Comparison of ENCODE assay signal across 19 mouse cellular contexts in genomic region chr10:88255556-88255955, GRCm38 (mm10). TPM values are rescaled to one million over a fixed set of nuclear protein-coding genes. Genes with fewer than 3 reads are reported as not detected.
DNase-seq lines count a peak whose midpoint lies in the region; ATAC-seq lines count a peak whose summit lies in the region.
"Had no signal": no experiment of that assay in that cellular context is flagged by ENCODE, and none has a peak within 500 bp of the region (broad histone marks: within the 10 kb centered on the region; RNA-seq: fewer than 3 reads in every experiment).

No protein-coding gene starts in this region.

- DNase-seq in heart, adult 11 months, result peak; percentile 7
- no peak for DNase-seq in heart, postnatal 10 days
- DNase-seq in 416B (ENCODE audit: low read depth), result peak; percentile 38
- peak; percentile 9 for DNase-seq in induced T-regulatory cell, adult 2 months (ENCODE audit: low read depth)
- DNase-seq in neural tube, embryonic 10.5 days (ENCODE audit: extremely low spot score, low spot score), result no peak
- DNase-seq in cerebellum, postnatal 10 days, result no peak
- no peak for DNase-seq in adrenal gland, postnatal 36 days
- DNase-seq: adrenal gland, adult 2 months; adrenal gland, postnatal 10 days; adrenal gland, postnatal 25 days; cerebellum, adult 11-12 months; cerebellum, adult 2 months; cerebellum, adult 9-10 months; cerebellum, postnatal 14 days; cerebellum, postnatal 36 days; embryo, embryonic 11 days had no signal

- intact Hi-C loops in heart, postnatal 10 days (cut with DNase I), result no loop called here

- peak; percentile 61 for ATAC-seq in CD4-positive, CD25-positive, alpha-beta regulatory T cell, adult 4 months
- ATAC-seq: forebrain, embryonic 14.5 days; forebrain, embryonic 16.5 days had no signal

RNA-seq across cellular contexts. Expression of gene Washc3, which starts 54.7 kb away (rescaled TPM):
- total RNA-seq in heart, postnatal 10 days (2021), result 10 to 100 TPM; 30.0 to 31.5 TPM
- polyA plus RNA-seq in CD4-positive, CD25-positive, alpha-beta regulatory T cell, adult 4 months (2017; shearing (Covaris generic)), result 100 to 1,000 TPM in 1 of 2 experiments, 10 to 100 TPM in 1; 89.4 to 124 TPM
- total RNA-seq in adrenal gland, postnatal 36 days (2021), result 10 to 100 TPM; 51.6 to 65.0 TPM

Comparison
In these comparisons a context has a peak if more than half of its experiments do, and no peak if none do; other contexts are left out.
1. DNase-seq: peak in heart, adult 11 months (single experiment), 416B (single experiment) and induced T-regulatory cell, adult 2 months (single experiment); none in heart, postnatal 10 days (0 of 2), neural tube, embryonic 10.5 days (single experiment), cerebellum, postnatal 10 days (0 of 2) and adrenal gland, postnatal 36 days (0 of 2).